Mouse (Mus musculus) midbrain, embryonic 16.5 days (tissue): ENCODE measurements around the gene Tead1. TPM values are rescaled to one million over a fixed set of nuclear protein-coding genes. Genes with fewer than 3 reads are reported as not detected.

ENCODE experiments used
- ATAC-seq: fragments of 200-750 bp; cut with Nextera tagmentation; 2 replicates; pipeline ENCODE4 v1.8.0; 2017; ENCODE audit warnings: moderate TSS enrichment
- H3K27ac ChIP-seq: fragments of 300-500 bp; sonication (generic); 2 replicates; pipeline ENCODE4 v1.5.1; 2014; ENCODE audit warnings: mild to moderate bottlenecking, low read length, mixed read lengths
- H3K27me3 ChIP-seq: fragments of 300-500 bp; sonication (generic); 2 replicates; pipeline ENCODE4 v1.6.1; 2014; ENCODE audit warnings: low read depth, low read length, mixed read lengths; ENCODE audit not compliant: control insufficient read depth, insufficient read depth
- H3K36me3 ChIP-seq: fragments of 300-500 bp; sonication (generic); 2 replicates; pipeline ENCODE4 v1.6.1; 2014; ENCODE audit warnings: mild to moderate bottlenecking, low read length, moderate library complexity, mixed read lengths; ENCODE audit not compliant: control insufficient read depth, insufficient read depth
- H3K4me1 ChIP-seq: fragments of 300-500 bp; sonication (generic); 2 replicates; pipeline ENCODE4 v1.6.1; 2014; ENCODE audit warnings: mild to moderate bottlenecking, low read length, mixed read lengths; ENCODE audit not compliant: control insufficient read depth, insufficient read depth
- H3K4me2 ChIP-seq: fragments of 300-500 bp; sonication (generic); 2 replicates; pipeline ENCODE4 v1.6.1; 2014; ENCODE audit warnings: mild to moderate bottlenecking, low read length, mixed read lengths
- H3K4me3 ChIP-seq: fragments of 300-500 bp; sonication (generic); 2 replicates; pipeline ENCODE4 v1.5.1; 2014; ENCODE audit warnings: low read depth, mild to moderate bottlenecking, low read length, moderate library complexity, mixed read lengths
- H3K9ac ChIP-seq: fragments of 300-500 bp; sonication (generic); 2 replicates; pipeline ENCODE4 v1.6.1; 2014; ENCODE audit warnings: low read depth, low read length, mixed read lengths
- H3K9me3 ChIP-seq: fragments of 300-500 bp; sonication (generic); replicated peaks from 2 replicates; pipeline ENCODE4 v1.6.1; 2014; ENCODE audit warnings: mild to moderate bottlenecking, low read length, mixed read lengths; ENCODE audit not compliant: control insufficient read depth, poor library complexity, severe bottlenecking
- WGBS: fragments of 180-500 bp; shearing (Covaris S2); extraction: QIAGEN DNeasy Blood & Tissue Kit; methylation state at CpG from one replicate; pipeline ENCODE4 v1.1.7; 2014; 5-methylcytosine and 5-hydroxymethylcytosine counted together
- polyA plus RNA-seq: library from polyadenylated mRNA; unstranded; fragments of >200 nt; fragmentation: Nextera tagmentation; extraction: Ambion mirVana; gene quantifications from 2 replicates; pipeline ENCODE4 v1.2.1, GENCODE M21; 2015

The Tead1 gene
- polyA plus RNA-seq, 1 experiment from 2014 or later, result 12.5 TPM

GRCm38 (mm10) chr7:112753314-112753713 is 74.2 kb downstream of the Tead1 start:
- WGBS, result 58% methylated on average over 6 of the region's 6 CpGs
- H3K9me3 ChIP-seq, result no peaks in the 10 kb centered on the region
- no peak overlapping the region for H3K27ac ChIP-seq
- no peaks in the 10 kb centered on the region for H3K4me1 ChIP-seq
- no peak for ATAC-seq
- H3K27me3 ChIP-seq, result no peaks in the 10 kb centered on the region
- no peaks in the 10 kb centered on the region for H3K36me3 ChIP-seq
- H3K4me2 ChIP-seq, result no peak overlapping the region
- H3K9ac ChIP-seq, result no peak overlapping the region
- H3K4me3 ChIP-seq, result no peak overlapping the region

GRCm38 (mm10) chr7:112759359-112759975 is 80.3 kb downstream of the Tead1 start:
- Histone ChIP-seq H3K27ac (no peak overlapping the region), H3K27me3 (no peaks in the 10 kb centered on the region), H3K9ac (no peak overlapping the region), H3K4me1 (peaks cover 26% of the 10 kb centered on the region), H3K36me3 (no peaks in the 10 kb centered on the region), H3K4me2 (no peak overlapping the region), H3K9me3 (no peaks in the 10 kb centered on the region), H3K4me3 (no peak overlapping the region)
- ATAC-seq, result no peak
- 80% methylated on average over 23 of the region's 23 CpGs for WGBS

- Histone ChIP-seq H3K36me3 (no peaks in the 10 kb centered on the region), H3K4me3 (no peak overlapping the region), H3K4me2 (no peak overlapping the region), H3K4me1 (peaks cover 26% of the 10 kb centered on the region), H3K27me3 (no peaks in the 10 kb centered on the region), H3K27ac (no peak overlapping the region), H3K9ac (no peak overlapping the region), H3K9me3 (no peaks in the 10 kb centered on the region)
- WGBS, result 65% methylated on average over 3 of the region's 3 CpGs
- ATAC-seq, result no peak
These were observed 81.2 kb downstream of the Tead1 start for GRCm38 (mm10) chr7:112760293-112760692.

- H3K9me3 ChIP-seq, result no peaks in the 10 kb centered on the region
- H3K4me1 ChIP-seq, result peaks cover 26% of the 10 kb centered on the region
- H3K27me3 ChIP-seq, result no peaks in the 10 kb centered on the region
- no peak overlapping the region for H3K4me3 ChIP-seq
- no peak overlapping the region for H3K4me2 ChIP-seq
- whole genome bisulfite sequencing, result 16% methylated on average over 8 of the region's 8 CpGs
- H3K9ac ChIP-seq, result no peak overlapping the region
- H3K36me3 ChIP-seq, result no peaks in the 10 kb centered on the region
- no peak overlapping the region for H3K27ac ChIP-seq
- peak; percentile 63 for ATAC-seq
These were observed 81.7 kb downstream of the Tead1 start for GRCm38 (mm10) chr7:112760782-112761181.

GRCm38 (mm10) chr7:112762870-112763269 is 83.8 kb downstream of the Tead1 start:
- H3K27ac ChIP-seq, result peak overlapping the region; percentile 43; the same call in 1 of the 2 replicates
- no peak overlapping the region for H3K4me2 ChIP-seq
- no peaks in the 10 kb centered on the region for H3K9me3 ChIP-seq
- WGBS, result 68% methylated on average over 2 of the region's 2 CpGs
- H3K27me3 ChIP-seq, result no peaks in the 10 kb centered on the region
- ATAC-seq, result no peak
- H3K36me3 ChIP-seq, result no peaks in the 10 kb centered on the region
- H3K4me1 ChIP-seq, result peaks cover 26% of the 10 kb centered on the region
- H3K4me3 ChIP-seq, result no peak overlapping the region
- H3K9ac ChIP-seq, result no peak overlapping the region

- WGBS, result 74% methylated on average over 3 of the region's 3 CpGs
- Histone ChIP-seq H3K4me1 (peaks cover 26% of the 10 kb centered on the region), H3K36me3 (no peaks in the 10 kb centered on the region), H3K9me3 (no peaks in the 10 kb centered on the region), H3K27ac (0 out of 2 replicates have a peak overlapping the region, but pooled peaks have one; percentile 43), H3K4me2 (no peak overlapping the region), H3K27me3 (no peaks in the 10 kb centered on the region), H3K9ac (no peak overlapping the region), H3K4me3 (no peak overlapping the region)
- ATAC-seq, result no peak
These were observed 84.4 kb downstream of the Tead1 start for GRCm38 (mm10) chr7:112763513-112763912.

- no peak for ATAC-seq
- Histone ChIP-seq H3K27ac (no peak overlapping the region), H3K36me3 (no peaks in the 10 kb centered on the region), H3K9me3 (no peaks in the 10 kb centered on the region), H3K4me1 (peaks cover 24% of the 10 kb centered on the region), H3K4me3 (no peak overlapping the region), H3K27me3 (no peaks in the 10 kb centered on the region), H3K9ac (no peak overlapping the region), H3K4me2 (no peak overlapping the region)
- WGBS, result 84% methylated on average over 4 of the region's 4 CpGs
These were observed 85.8 kb downstream of the Tead1 start for GRCm38 (mm10) chr7:112764921-112765320.

GRCm38 (mm10) chr7:112769866-112770265 is 90.7 kb downstream of the Tead1 start:
- H3K27me3 ChIP-seq, result no peaks in the 10 kb centered on the region
- ATAC-seq, result no peak
- no peak overlapping the region for H3K4me2 ChIP-seq
- no peaks in the 10 kb centered on the region for H3K36me3 ChIP-seq
- H3K9me3 ChIP-seq, result no peaks in the 10 kb centered on the region
- H3K27ac ChIP-seq, result no peak overlapping the region
- no peaks in the 10 kb centered on the region for H3K4me1 ChIP-seq
- 85% methylated on average over 2 of the region's 2 CpGs for WGBS
- no peak overlapping the region for H3K4me3 ChIP-seq
- no peak overlapping the region for H3K9ac ChIP-seq

- no peak overlapping the region for H3K4me3 ChIP-seq
- H3K4me2 ChIP-seq, result no peak overlapping the region
- no peaks in the 10 kb centered on the region; the same call in 1 of the 2 replicates for H3K4me1 ChIP-seq
- H3K9me3 ChIP-seq, result no peaks in the 10 kb centered on the region
- no peaks in the 10 kb centered on the region for H3K36me3 ChIP-seq
- H3K27ac ChIP-seq, result no peak overlapping the region
- ATAC-seq, result no peak
- H3K27me3 ChIP-seq, result no peaks in the 10 kb centered on the region
- no peak overlapping the region for H3K9ac ChIP-seq
- WGBS, result 81% methylated on average over 6 of the region's 6 CpGs
These were observed 92.3 kb downstream of the Tead1 start for GRCm38 (mm10) chr7:112771461-112771860.
